8 mouse cellular contexts compared by ENCODE assay signal in the genomic region with DNA sequence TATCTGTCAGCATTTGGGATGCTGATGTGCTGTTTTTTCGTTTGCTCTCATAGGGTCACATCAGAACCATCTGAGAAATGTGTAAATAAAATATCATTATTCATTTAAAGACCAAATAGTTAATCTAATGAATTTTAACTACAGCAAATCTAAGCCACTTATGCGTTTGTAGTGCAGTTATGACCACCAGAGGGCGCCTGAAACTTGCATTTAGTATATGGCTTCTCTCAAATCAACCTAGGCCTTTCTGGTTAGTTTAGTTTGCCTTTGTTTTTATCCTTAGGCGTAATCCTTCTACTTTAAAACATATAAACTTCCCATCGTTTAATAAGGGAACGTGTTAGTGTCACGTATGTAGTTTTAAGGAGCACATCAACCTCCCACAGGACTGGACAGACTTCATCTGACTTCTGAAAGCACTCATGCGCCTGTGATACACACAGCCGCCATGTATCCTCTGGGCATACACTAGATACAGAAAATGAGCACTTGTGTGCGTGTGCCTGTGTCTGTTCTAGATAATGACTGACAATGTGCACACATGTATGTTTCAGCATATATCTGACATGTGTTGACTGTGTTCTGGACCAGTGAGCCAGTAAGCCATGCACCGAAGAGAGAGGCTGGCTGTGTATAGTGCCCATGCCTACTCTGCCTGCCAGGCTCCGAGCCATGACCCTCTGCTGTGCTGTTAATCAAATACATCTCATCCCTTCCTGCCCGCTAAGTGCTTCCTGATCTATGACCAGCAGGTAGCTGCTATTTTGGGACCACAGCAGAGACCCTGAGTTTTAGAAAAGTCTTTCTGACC.
DNase-seq lines count a peak whose midpoint lies in the region; ATAC-seq lines count a peak whose summit lies in the region.

No protein-coding gene starts in this region.

- 51% methylated on average over 13 of the region's 13 CpGs for WGBS in embryonic facial prominence, embryonic 10.5 days
- 54% methylated on average over 13 of the region's 13 CpGs for WGBS in hindbrain, embryonic 11.5 days
- WGBS in midbrain, embryonic 12.5 days = 52% methylated on average over 13 of the region's 13 CpGs

- H3K9ac ChIP-seq in hindbrain, embryonic 11.5 days (ENCODE audit: low read depth, low read length) = no peak overlapping the region
- H3K9ac ChIP-seq in midbrain, embryonic 12.5 days (replicated peaks) = no peak overlapping the region

- ATAC-seq in hindbrain, embryonic 11.5 days (ENCODE audit: low FRiP score) = peak; percentile 50; the same call in 1 of the 2 replicates
- ATAC-seq in midbrain, embryonic 12.5 days (ENCODE audit: low FRiP score, low read depth) = peak; percentile 41; the same call in 1 of the 2 replicates

- H3K36me3 ChIP-seq in embryonic facial prominence, embryonic 10.5 days (replicated peaks) = no peaks in the 10 kb centered on the region
- no peaks in the 10 kb centered on the region for H3K36me3 ChIP-seq in hindbrain, embryonic 11.5 days (ENCODE audit: control insufficient read depth, insufficient read depth, low read length)
- H3K36me3 ChIP-seq in midbrain, embryonic 12.5 days = no peaks in the 10 kb centered on the region

- H3K4me3 ChIP-seq in embryonic facial prominence, embryonic 10.5 days = no peak overlapping the region
- H3K4me3 ChIP-seq in hindbrain, embryonic 11.5 days (ENCODE audit: low read depth, low read length) = no peak overlapping the region
- no peak overlapping the region for H3K4me3 ChIP-seq in midbrain, embryonic 12.5 days

- no peaks in the 10 kb centered on the region for H3K9me3 ChIP-seq in embryonic facial prominence, embryonic 10.5 days
- no peaks in the 10 kb centered on the region for H3K9me3 ChIP-seq in hindbrain, embryonic 11.5 days (ENCODE audit: control insufficient read depth, low read length)
- H3K9me3 ChIP-seq in midbrain, embryonic 12.5 days = no peaks in the 10 kb centered on the region

- DNase-seq in ovary, postnatal 14 days (ENCODE audit: low spot score) = peak; percentile 43
- no peak for DNase-seq in ovary, postnatal 10 days (ENCODE audit: low spot score)
- peak; percentile 92 for DNase-seq in adipocyte (ENCODE audit: low spot score)
- peak; percentile 67 for DNase-seq in embryonic facial prominence, embryonic 10.5 days (ENCODE audit: low spot score)
- DNase-seq in hindbrain, embryonic 11.5 days (ENCODE audit: low spot score) = peak; percentile 87
- DNase-seq in layer of hippocampus, postnatal 10 days (ENCODE audit: low spot score in 2 of 2) = peak; percentile 74 to 75
- peak; percentile 23 for DNase-seq in thymus, postnatal 25 days

- H3K27me3 ChIP-seq in embryonic facial prominence, embryonic 10.5 days (replicated peaks; ENCODE audit: low read depth, poor library complexity, severe bottlenecking) = 0 out of 2 replicates have a peak, but pooled peaks cover 11% of the 10 kb centered on the region
- no peaks in the 10 kb centered on the region for H3K27me3 ChIP-seq in hindbrain, embryonic 11.5 days (ENCODE audit: control insufficient read depth, insufficient read depth, low read length)
- peaks cover 8% of the 10 kb centered on the region for H3K27me3 ChIP-seq in midbrain, embryonic 12.5 days

- H3K27ac ChIP-seq in embryonic facial prominence, embryonic 10.5 days (replicated peaks) = no peak overlapping the region
- H3K27ac ChIP-seq in hindbrain, embryonic 11.5 days (ENCODE audit: low read depth, low read length) = no peak overlapping the region
- H3K27ac ChIP-seq in midbrain, embryonic 12.5 days (replicated peaks) = no peak overlapping the region

- H3K4me2 ChIP-seq in hindbrain, embryonic 11.5 days (replicated peaks; ENCODE audit: low read depth, low read length) = no peak overlapping the region
- H3K4me2 ChIP-seq in midbrain, embryonic 12.5 days (replicated peaks) = no peak overlapping the region

- H3K4me1 ChIP-seq in embryonic facial prominence, embryonic 10.5 days = 0 out of 2 replicates have a peak, but pooled peaks cover 3% of the 10 kb centered on the region
- no peaks in the 10 kb centered on the region for H3K4me1 ChIP-seq in hindbrain, embryonic 11.5 days (replicated peaks; ENCODE audit: control insufficient read depth, insufficient read depth, low read length)
- no peaks in the 10 kb centered on the region for H3K4me1 ChIP-seq in midbrain, embryonic 12.5 days
